Mouse (Mus musculus) ES-E14 (cell line): ENCODE measurements around the gene Sema6b. TPM values are rescaled to one million over a fixed set of nuclear protein-coding genes. Genes with fewer than 3 reads are reported as not detected.

Experiments
- DNase-seq: peaks from one replicate; pipeline ENCODE4 v3.0.0-alpha.2; 2013; ENCODE audit warnings: low read depth, low spot score
- H3K27ac ChIP-seq: 2 replicates; pipeline ENCODE4 v1.5.1; 2012; ENCODE audit warnings: low read depth, mild to moderate bottlenecking, low read length, moderate library complexity, mixed read lengths; ENCODE audit not compliant: poor library complexity, insufficient read depth, severe bottlenecking
- H3K36me3 ChIP-seq: 2 replicates; pipeline ENCODE4 v1.6.1; 2012; ENCODE audit warnings: mild to moderate bottlenecking, low read length, moderate library complexity, mixed read lengths; ENCODE audit not compliant: control insufficient read depth, poor library complexity, insufficient read depth, severe bottlenecking
- H3K4me1 ChIP-seq, 2 experiments: fragments of 150-350 bp in 1 of 2; sonication (generic) in 1 of 2; 2 replicates each; pipeline ENCODE4 v1.6.1; 2012; ENCODE audit warnings: low read length in 2 of 2, mild to moderate bottlenecking in 1 of 2, mixed read lengths in 1 of 2; ENCODE audit not compliant: control insufficient read depth in 2 of 2, insufficient read depth in 2 of 2, poor library complexity in 1 of 2
- H3K4me3 ChIP-seq, 2 experiments: fragments of 150-350 bp in 1 of 2; sonication (generic) in 1 of 2; 2 replicates each; pipeline ENCODE4 v1.5.1; 2012; ENCODE audit warnings: low read length in 2 of 2, low read depth in 1 of 2, mild to moderate bottlenecking in 1 of 2, mixed read lengths in 1 of 2; ENCODE audit not compliant: insufficient read depth in 1 of 2, poor library complexity in 1 of 2, severe bottlenecking in 1 of 2
- H3K9ac ChIP-seq: 2 replicates; pipeline ENCODE4 v1.6.1; 2012; ENCODE audit warnings: low read depth, mild to moderate bottlenecking, low read length, mixed read lengths; ENCODE audit not compliant: poor library complexity, insufficient read depth, severe bottlenecking
- H3K9me3 ChIP-seq: fragments of 150-350 bp; sonication (generic); 2 replicates; pipeline ENCODE4 v1.6.1; 2012; ENCODE audit warnings: low read depth, mild to moderate bottlenecking, low read length; ENCODE audit not compliant: control insufficient read depth, insufficient read depth
- CHD2 ChIP-seq: IDR thresholded peaks from 2 replicates; pipeline ENCODE4 v1.6.1; 2014; ENCODE audit warnings: mild to moderate bottlenecking, low read depth, low read length, inconsistent platforms
- HCFC1 ChIP-seq: IDR thresholded peaks from 2 replicates; pipeline ENCODE4 v1.6.1; 2012; ENCODE audit warnings: low read length, inconsistent platforms, borderline replicate concordance; ENCODE audit not compliant: insufficient read depth
- MAFK ChIP-seq: IDR thresholded peaks from 2 replicates; pipeline ENCODE4 v1.6.1; 2014; ENCODE audit warnings: mild to moderate bottlenecking, low read depth, low read length, inconsistent platforms; ENCODE audit not compliant: insufficient read depth
- ZC3H11A ChIP-seq: IDR thresholded peaks from 2 replicates; pipeline ENCODE4 v1.6.1; 2012; ENCODE audit warnings: low read depth, mild to moderate bottlenecking, inconsistent platforms, low read length, borderline replicate concordance
- ZNF384 ChIP-seq: IDR thresholded peaks from 2 replicates; pipeline ENCODE4 v1.6.1; 2012; ENCODE audit warnings: low read depth, low read length, inconsistent platforms
- in situ Hi-C, 2 experiments: fragments of 600-800 bp; cut with MboI; formaldehyde crosslinking; loops; one replicate each; pipeline ENCODE4 v1.15.1; 2025; ENCODE audit warnings: low sequenced_read_pairs in 2 of 2, inconsistent platforms in 1 of 2; ENCODE audit not compliant: unreplicated experiment in 2 of 2
- total RNA-seq: library from RNA; depleted of rRNA; stranded (reverse); fragments of 300-350 nt; gene quantifications from 2 replicates; pipeline ENCODE4 v1.2.3, GENCODE M21; 2012

Gene Sema6b
- total RNA-seq, 1 experiment = 2.9 TPM

GRCm38 (mm10) chr17:56159729-56160128 lies 19.6 kb upstream of the Sema6b start:
- TF ChIP-seq ZNF384 (no peak), ZC3H11A (peak; percentile 71; the same call in 1 of the 2 replicates)
- H3K9ac ChIP-seq = no peak overlapping the region

GRCm38 (mm10) chr17:56153643-56154042 lies 13.5 kb upstream of the Sema6b start:
- TF ChIP-seq MAFK = no peak
- no peak for TF ChIP-seq CHD2
- no peak for TF ChIP-seq ZC3H11A
- TF ChIP-seq HCFC1 = no peak
- H3K9me3 ChIP-seq = no peaks in the 10 kb centered on the region
- no peaks in the 10 kb centered on the region for H3K36me3 ChIP-seq
- DNase-seq = no peak
- H3K27ac ChIP-seq = no peak overlapping the region
- H3K4me3 ChIP-seq = no peak overlapping the region
- in situ Hi-C loops = no loop called here
- H3K9ac ChIP-seq = no peak overlapping the region
- H3K4me1 ChIP-seq = peaks cover 0 to 4% of the 10 kb centered on the region in 2 experiments; a peak in 1 of 4 replicates

More at GRCm38 (mm10) chr17:56159729-56160128, 19.6 kb upstream of the Sema6b start:
- H3K4me1 ChIP-seq = no peaks in the 10 kb centered on the region; a peak in 1 of 4 replicates
- H3K27ac ChIP-seq = no peak overlapping the region
- no peaks in the 10 kb centered on the region for H3K9me3 ChIP-seq
- peak; percentile 70 for DNase-seq
- H3K4me3 ChIP-seq = no peak overlapping the region
- in situ Hi-C loops = no loop called here
- no peaks in the 10 kb centered on the region for H3K36me3 ChIP-seq

GRCm38 (mm10) chr17:56149897-56150296 lies 9.8 kb upstream of the Sema6b start:
- no peak overlapping the region for H3K9ac ChIP-seq
- no peak for TF ChIP-seq CHD2
- TF ChIP-seq HCFC1 = no peak
- TF ChIP-seq MAFK = no peak
- TF ChIP-seq ZNF384 = no peak
- no peak for TF ChIP-seq ZC3H11A

GRCm38 (mm10) chr17:56148790-56149618 lies 8.9 kb upstream of the Sema6b start:
- in situ Hi-C loops = no loop called here
- H3K4me1 ChIP-seq = peaks cover 0 to 14% of the 10 kb centered on the region in 2 experiments; a peak in 1 of 4 replicates
- TF ChIP-seq ZNF384 (no peak), MAFK (no peak), CHD2 (no peak), ZC3H11A (no peak), HCFC1 (no peak)
- H3K9me3 ChIP-seq = no peaks in the 10 kb centered on the region
- no peak overlapping the region for H3K27ac ChIP-seq
- H3K4me3 ChIP-seq = peak overlapping the region; percentile 36 to 39; a peak in 2 of 4 replicates
- no peaks in the 10 kb centered on the region for H3K36me3 ChIP-seq
- no peak overlapping the region for H3K9ac ChIP-seq
- no peak for DNase-seq

More at GRCm38 (mm10) chr17:56149897-56150296, 9.8 kb upstream of the Sema6b start:
- H3K4me1 ChIP-seq = peaks cover 0 to 14% of the 10 kb centered on the region in 2 experiments; a peak in 1 of 4 replicates
- no peaks in the 10 kb centered on the region for H3K9me3 ChIP-seq
- in situ Hi-C loops = no loop called here
- no peaks in the 10 kb centered on the region for H3K36me3 ChIP-seq
- H3K4me3 ChIP-seq = no peak overlapping the region
- no peak overlapping the region for H3K27ac ChIP-seq
- no peak for DNase-seq
